Mouse (Mus musculus) myocyte (in vitro differentiated cells): Measurements from ENCODE around the gene Stxbp3.

Experiments used
- CEBPB ChIP-seq: IDR thresholded peaks from 2 replicates; pipeline ENCODE4 v1.6.1; 2011; ENCODE audit warnings: mild to moderate bottlenecking, moderate library complexity; ENCODE audit not compliant: poor library complexity, insufficient read depth, severe bottlenecking
- E2F4 ChIP-seq: IDR thresholded peaks from one replicate; pipeline ENCODE4 v1.6.1; 2011; ENCODE audit warnings: mild to moderate bottlenecking, control low read depth, moderate library complexity; ENCODE audit not compliant: insufficient read depth
- MAX ChIP-seq: IDR thresholded peaks from one replicate; pipeline ENCODE4 v1.6.1; 2011; ENCODE audit warnings: low read depth, mild to moderate bottlenecking, control low read depth
- MYOD1 ChIP-seq, 3 experiments: IDR thresholded peaks; one replicate each; pipeline ENCODE4 v1.6.1; 2011; ENCODE audit warnings: control low read depth in 2 of 3, low read depth in 2 of 3, mild to moderate bottlenecking in 2 of 3, moderate library complexity in 1 of 3; ENCODE audit not compliant: insufficient read length in 2 of 3, control insufficient read depth in 1 of 3
- MYOG ChIP-seq, 3 experiments: IDR thresholded peaks; one replicate each; pipeline ENCODE4 v1.6.1; 2011; ENCODE audit warnings: control low read depth in 2 of 3, low read depth in 2 of 3, mild to moderate bottlenecking in 2 of 3; ENCODE audit not compliant: insufficient read length in 2 of 3, control insufficient read depth in 1 of 3, insufficient read depth in 1 of 3
- POLR2A ChIP-seq: IDR thresholded peaks from one replicate; pipeline ENCODE4 v1.6.1; 2011; ENCODE audit warnings: low read depth, mild to moderate bottlenecking, control low read depth, moderate library complexity; ENCODE audit not compliant: insufficient read length
- POLR2AphosphoS2 ChIP-seq: IDR thresholded peaks from one replicate; pipeline ENCODE4 v1.6.1; 2011; ENCODE audit warnings: low read depth, control low read depth; ENCODE audit not compliant: insufficient read length
- REST ChIP-seq: IDR thresholded peaks from one replicate; pipeline ENCODE4 v1.6.1; 2011; ENCODE audit warnings: mild to moderate bottlenecking, control low read depth, moderate library complexity; ENCODE audit not compliant: insufficient read depth, insufficient read length
- SRF ChIP-seq: IDR thresholded peaks from one replicate; pipeline ENCODE4 v1.6.1; 2011; ENCODE audit warnings: low read depth; ENCODE audit not compliant: control insufficient read depth, insufficient read length
- TCF12 ChIP-seq: IDR thresholded peaks from one replicate; pipeline ENCODE4 v1.6.1; 2011; ENCODE audit warnings: mild to moderate bottlenecking, control low read depth; ENCODE audit not compliant: poor library complexity, insufficient read depth, severe bottlenecking
- TCF3 ChIP-seq: IDR thresholded peaks from one replicate; pipeline ENCODE4 v1.6.1; 2011; ENCODE audit warnings: low read depth, control low read depth; ENCODE audit not compliant: insufficient read length
- USF1 ChIP-seq: IDR thresholded peaks from one replicate; pipeline ENCODE4 v1.6.1; 2011; ENCODE audit warnings: low read depth, mild to moderate bottlenecking, control low read depth, moderate library complexity

DNA sequence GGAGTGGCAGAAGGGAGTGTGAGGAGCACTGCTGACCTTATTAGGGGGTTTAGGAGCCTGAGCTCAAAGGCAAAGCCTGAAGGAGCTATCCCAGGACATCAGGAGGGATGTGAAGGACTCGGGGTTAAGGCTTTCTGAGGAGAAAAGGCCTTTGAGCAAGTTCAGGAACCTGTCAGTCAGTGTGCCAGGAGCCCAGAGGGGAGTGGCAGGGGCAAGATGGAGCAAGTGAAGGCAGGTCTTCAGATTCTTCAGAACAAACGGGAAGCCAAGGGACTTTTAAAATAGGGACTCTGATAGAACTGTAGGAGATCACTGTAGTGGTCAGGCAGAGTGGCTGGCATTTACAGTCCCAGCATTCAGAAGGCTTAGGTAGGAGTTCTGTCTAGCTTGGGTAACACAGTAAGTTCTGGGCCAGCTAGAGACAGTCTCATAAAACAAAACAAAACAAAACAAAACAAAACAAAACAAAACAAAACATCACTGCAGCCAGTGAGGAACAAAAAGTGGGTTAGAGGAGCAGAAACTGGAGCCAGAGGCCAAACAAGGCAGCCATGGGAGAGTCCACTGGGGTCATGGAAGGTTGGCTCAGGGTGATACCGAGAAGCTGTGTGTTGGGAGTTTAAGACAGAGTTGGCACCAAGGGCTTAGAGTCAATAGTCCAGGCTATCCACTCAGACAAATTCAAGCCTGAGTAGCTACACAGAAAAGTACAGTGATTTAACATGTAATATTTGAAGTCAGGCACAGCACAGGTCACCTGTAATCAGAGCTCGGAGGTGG lies 61.4 kb downstream of the Stxbp3 start:
- TF ChIP-seq USF1 (no peak), POLR2AphosphoS2 (no peak), POLR2A (no peak), TCF12 (no peak), MYOD1 (IDR thresholded peaks at IDR 0.05; ENCODE audit: control insufficient read depth in 1 of 3, insufficient read length in 2 of 3, low read depth in 2 of 3) (no peak), MAX (no peak), SRF (no peak), MYOG (IDR thresholded peaks at IDR 0.05; ENCODE audit: control insufficient read depth in 1 of 3, insufficient read depth in 1 of 3, insufficient read length in 2 of 3, low read depth in 2 of 3) (no peak), E2F4 (no peak), REST (no peak), CEBPB (no peak), TCF3 (no peak)
